Mouse (Mus musculus): Measurements from ENCODE around the gene Ace2. TPM values are rescaled to one million over a fixed set of nuclear protein-coding genes. Genes with fewer than 3 reads are reported as not detected.

Ace2 gene
- polyA plus RNA-seq (2017; shearing (Covaris generic)), result not detected

GRCm38 (mm10) chrX:164139032-164139431 lies at the start of gene Ace2:
TSS of gene Ace2 (plus strand) at chrX:164139332.

Other genes with a start within 250 kb of the Ace2 start
- gene Ap1s2, start 230.3 kb upstream of the Ace2 start, polyA plus RNA-seq (2017; shearing (Covaris generic)), result 49.4 TPM
- gene Zrsr2, start 180.7 kb upstream of the Ace2 start, polyA plus RNA-seq (2017; shearing (Covaris generic)), result 119 TPM
- gene Car5b, start 111.3 kb upstream of the Ace2 start, polyA plus RNA-seq (2017; shearing (Covaris generic)), result 9.9 TPM
- 5.9 TPM for gene Siah1b, start 62.8 kb upstream of the Ace2 start, polyA plus RNA-seq (2017; shearing (Covaris generic))
- gene Cltrn, start 50.5 kb upstream of the Ace2 start, polyA plus RNA-seq (2017; shearing (Covaris generic)), result not detected
- gene Bmx, start 118.9 kb downstream of the Ace2 start, polyA plus RNA-seq (2017; shearing (Covaris generic)), result not detected
- not detected for gene Pir, start 130.0 kb downstream of the Ace2 start, polyA plus RNA-seq (2017; shearing (Covaris generic))
- not detected for gene Vegfd, start 234.0 kb downstream of the Ace2 start, polyA plus RNA-seq (2017; shearing (Covaris generic))